Mouse (Mus musculus): ENCODE results near the gene Mok. TPM values are rescaled to one million over a fixed set of nuclear protein-coding genes. Genes with fewer than 3 reads are reported as not detected.
A peak's percentile ranks its signal among the peaks of the same experiment; 100 is the strongest.

Mok gene
- 11.1 and 11.8 TPM in 2 replicates for polyA plus RNA-seq (2014; fragmentation: Nextera tagmentation; extraction: Ambion mirVana)

- Histone ChIP-seq H3K9me3 (ENCODE audit: control insufficient read depth, low read length) (no peaks in the 10 kb centered on the region), H3K4me3 (ENCODE audit: low read depth, low read length) (peak within 1 kb of the TSS; percentile 80), H3K4me1 (ENCODE audit: control insufficient read depth, insufficient read depth, low read length) (peaks cover 18% of the 10 kb centered on the region), H3K27ac (ENCODE audit: low read depth, low read length) (no peak within 1 kb of the TSS; the same call in 1 of the 2 replicates), H3K27me3 (ENCODE audit: control insufficient read depth, insufficient read depth, low read length) (peaks cover 5% of the 10 kb centered on the region; the same call in 1 of the 2 replicates), H3K4me2 (peak within 1 kb of the TSS; percentile 68), H3K9ac (ENCODE audit: low read length) (peak within 1 kb of the TSS; percentile 58), H3K36me3 (ENCODE audit: control insufficient read depth, insufficient read depth, low read length) (no peaks in the 10 kb centered on the region)
- WGBS = under 1% methylated on average over 70 of the region's 71 CpGs
- ATAC-seq (ENCODE audit: low FRiP score) = peak; percentile 82
- DNase-seq (ENCODE audit: low spot score, missing footprints) = peak; percentile 100
These were observed at the start of gene Mok for GRCm38 (mm10) chr12:110840348-110841198. Gene Mok, minus strand, starts transcription at chr12:110840939.

- no peaks in the 10 kb centered on the region for H3K9me3 ChIP-seq (ENCODE audit: control insufficient read depth, low read length)
- H3K27me3 ChIP-seq (ENCODE audit: control insufficient read depth, insufficient read depth, low read length) = no peaks in the 10 kb centered on the region
- WGBS = under 1% methylated on average over 74 of the region's 74 CpGs
- peak within 1 kb of the TSS; percentile 81 for H3K9ac ChIP-seq (ENCODE audit: low read length)
- H3K4me1 ChIP-seq (ENCODE audit: control insufficient read depth, insufficient read depth, low read length) = peaks cover 12% of the 10 kb centered on the region
- H3K27ac ChIP-seq (ENCODE audit: low read depth, low read length) = peak within 1 kb of the TSS; percentile 58
- H3K4me2 ChIP-seq = peak within 1 kb of the TSS; percentile 92
- no peaks in the 10 kb centered on the region for H3K36me3 ChIP-seq (ENCODE audit: control insufficient read depth, insufficient read depth, low read length)
- DNase-seq (ENCODE audit: low spot score, missing footprints) (peak; percentile 99), ATAC-seq (ENCODE audit: low FRiP score) (peak; percentile 99)
- H3K4me3 ChIP-seq (ENCODE audit: low read depth, low read length) = peak within 1 kb of the TSS; percentile 83
These were observed 48.6 kb upstream of the Mok start, which contains the start of the genes Cinp and Tecpr2 for GRCm38 (mm10) chr12:110889036-110890020. Gene Cinp, minus strand, starts transcription at chr12:110889145. Gene Tecpr2, plus strand, starts transcription at chr12:110889264.

- peak overlapping the region; percentile 83 for H3K4me3 ChIP-seq (ENCODE audit: low read depth, low read length)
- H3K36me3 ChIP-seq (ENCODE audit: control insufficient read depth, insufficient read depth, low read length) = no peaks in the 10 kb centered on the region
- H3K4me2 ChIP-seq = peak overlapping the region; percentile 92
- H3K9me3 ChIP-seq (ENCODE audit: control insufficient read depth, low read length) = no peaks in the 10 kb centered on the region
- peak overlapping the region; percentile 81 for H3K9ac ChIP-seq (ENCODE audit: low read length)
- H3K27me3 ChIP-seq (ENCODE audit: control insufficient read depth, insufficient read depth, low read length) = no peaks in the 10 kb centered on the region
- WGBS = under 1% methylated on average over 25 of the region's 25 CpGs
- peaks cover 12% of the 10 kb centered on the region for H3K4me1 ChIP-seq (ENCODE audit: control insufficient read depth, insufficient read depth, low read length)
- ATAC-seq (ENCODE audit: low FRiP score) (no peak; the same call in none of the 2 replicates), DNase-seq (ENCODE audit: low spot score, missing footprints) (peak; percentile 87)
- no peak overlapping the region for H3K27ac ChIP-seq (ENCODE audit: low read depth, low read length)
These were observed 47.9 kb upstream of the Mok start for GRCm38 (mm10) chr12:110888606-110889005.

GRCm38 (mm10) chr12:110888106-110888505 lies 47.4 kb upstream of the Mok start:
- peak overlapping the region; percentile 92 for H3K4me2 ChIP-seq
- peaks cover 12% of the 10 kb centered on the region for H3K4me1 ChIP-seq (ENCODE audit: control insufficient read depth, insufficient read depth, low read length)
- H3K27me3 ChIP-seq (ENCODE audit: control insufficient read depth, insufficient read depth, low read length) = no peaks in the 10 kb centered on the region
- DNase-seq (ENCODE audit: low spot score, missing footprints) = no peak
- no peaks in the 10 kb centered on the region for H3K9me3 ChIP-seq (ENCODE audit: control insufficient read depth, low read length)
- peak overlapping the region; percentile 83 for H3K4me3 ChIP-seq (ENCODE audit: low read depth, low read length)
- no peaks in the 10 kb centered on the region for H3K36me3 ChIP-seq (ENCODE audit: control insufficient read depth, insufficient read depth, low read length)
- no peak overlapping the region for H3K27ac ChIP-seq (ENCODE audit: low read depth, low read length)
- no peak for ATAC-seq (ENCODE audit: low FRiP score)
- WGBS = 45% methylated on average over 12 of the region's 12 CpGs
- H3K9ac ChIP-seq (ENCODE audit: low read length) = peak overlapping the region; percentile 81

- Histone ChIP-seq H3K36me3 (ENCODE audit: control insufficient read depth, insufficient read depth, low read length) (no peaks in the 10 kb centered on the region), H3K9ac (ENCODE audit: low read length) (no peak overlapping the region), H3K27me3 (ENCODE audit: control insufficient read depth, insufficient read depth, low read length) (no peaks in the 10 kb centered on the region), H3K9me3 (ENCODE audit: control insufficient read depth, low read length) (no peaks in the 10 kb centered on the region), H3K27ac (ENCODE audit: low read depth, low read length) (no peak overlapping the region), H3K4me2 (no peak overlapping the region), H3K4me3 (ENCODE audit: low read depth, low read length) (no peak overlapping the region), H3K4me1 (ENCODE audit: control insufficient read depth, insufficient read depth, low read length) (peaks cover 12% of the 10 kb centered on the region)
- ATAC-seq (ENCODE audit: low FRiP score) = no peak
- 96% methylated on average over 2 of the region's 2 CpGs for WGBS
- no peak for DNase-seq (ENCODE audit: low spot score, missing footprints)
These were observed 44.5 kb upstream of the Mok start for GRCm38 (mm10) chr12:110885251-110885650.

GRCm38 (mm10) chr12:110882291-110882690 lies 41.6 kb upstream of the Mok start:
- H3K27me3 ChIP-seq (ENCODE audit: control insufficient read depth, insufficient read depth, low read length) = no peaks in the 10 kb centered on the region
- H3K27ac ChIP-seq (ENCODE audit: low read depth, low read length) = no peak overlapping the region
- H3K4me1 ChIP-seq (ENCODE audit: control insufficient read depth, insufficient read depth, low read length) = no peaks in the 10 kb centered on the region
- DNase-seq (ENCODE audit: low spot score, missing footprints) = no peak
- no peak for ATAC-seq (ENCODE audit: low FRiP score)
- WGBS = 91% methylated on average over 7 of the region's 7 CpGs
- no peak overlapping the region for H3K4me2 ChIP-seq
- 0 out of 2 replicates have a peak, but pooled peaks cover 7% of the 10 kb centered on the region for H3K36me3 ChIP-seq (ENCODE audit: control insufficient read depth, insufficient read depth, low read length)
- no peak overlapping the region for H3K9ac ChIP-seq (ENCODE audit: low read length)
- no peaks in the 10 kb centered on the region for H3K9me3 ChIP-seq (ENCODE audit: control insufficient read depth, low read length)
- no peak overlapping the region for H3K4me3 ChIP-seq (ENCODE audit: low read depth, low read length)

GRCm38 (mm10) chr12:110875351-110875750 lies 34.6 kb upstream of the Mok start:
- no peak for ATAC-seq (ENCODE audit: low FRiP score)
- no peak overlapping the region for H3K4me2 ChIP-seq
- no peaks in the 10 kb centered on the region for H3K9me3 ChIP-seq (ENCODE audit: control insufficient read depth, low read length)
- H3K4me1 ChIP-seq (ENCODE audit: control insufficient read depth, insufficient read depth, low read length) = no peaks in the 10 kb centered on the region
- no peak overlapping the region for H3K27ac ChIP-seq (ENCODE audit: low read depth, low read length)
- H3K27me3 ChIP-seq (ENCODE audit: control insufficient read depth, insufficient read depth, low read length) = no peaks in the 10 kb centered on the region
- no peak for DNase-seq (ENCODE audit: low spot score, missing footprints)
- no peak overlapping the region for H3K4me3 ChIP-seq (ENCODE audit: low read depth, low read length)
- H3K36me3 ChIP-seq (ENCODE audit: control insufficient read depth, insufficient read depth, low read length) = peaks cover 18% of the 10 kb centered on the region; the same call in 1 of the 2 replicates
- WGBS = 84% methylated on average over 2 of the region's 2 CpGs
- no peak overlapping the region for H3K9ac ChIP-seq (ENCODE audit: low read length)

GRCm38 (mm10) chr12:110871247-110871646 lies 30.5 kb upstream of the Mok start:
- ATAC-seq (ENCODE audit: low FRiP score) (no peak), DNase-seq (ENCODE audit: low spot score, missing footprints) (no peak)
- no peak overlapping the region for H3K4me3 ChIP-seq (ENCODE audit: low read depth, low read length)
- peaks cover 6% of the 10 kb centered on the region; the same call in 1 of the 2 replicates for H3K36me3 ChIP-seq (ENCODE audit: control insufficient read depth, insufficient read depth, low read length)
- H3K4me2 ChIP-seq = no peak overlapping the region
- H3K27me3 ChIP-seq (ENCODE audit: control insufficient read depth, insufficient read depth, low read length) = no peaks in the 10 kb centered on the region
- no peak overlapping the region for H3K27ac ChIP-seq (ENCODE audit: low read depth, low read length)
- no peaks in the 10 kb centered on the region for H3K9me3 ChIP-seq (ENCODE audit: control insufficient read depth, low read length)
- no peaks in the 10 kb centered on the region for H3K4me1 ChIP-seq (ENCODE audit: control insufficient read depth, insufficient read depth, low read length)
- no peak overlapping the region for H3K9ac ChIP-seq (ENCODE audit: low read length)
- 92% methylated on average over 5 of the region's 5 CpGs for WGBS
